Mouse (Mus musculus) CH12.LX (cell line): Measurements from ENCODE around the gene Slc24a2. TPM values are rescaled to one million over a fixed set of nuclear protein-coding genes. Genes with fewer than 3 reads are reported as not detected.

ENCODE experiments used
- DNase-seq: peaks from one replicate; pipeline ENCODE4 v3.0.0-alpha.2; 2013; ENCODE audit errors: extremely low read depth
- H3K27ac ChIP-seq: 2 replicates; pipeline ENCODE4 v1.5.1; 2012; ENCODE audit warnings: low read depth, mild to moderate bottlenecking, control low read depth, moderate library complexity; ENCODE audit not compliant: insufficient read depth
- H3K27me3 ChIP-seq: replicated peaks from 2 replicates; pipeline ENCODE3; 2012; ENCODE audit warnings: inconsistent platforms
- H3K36me3 ChIP-seq, 2 experiments: replicated peaks in 1 of 2; 2 replicates each; pipeline versions ENCODE3 to v1.6.1; 2012; ENCODE audit warnings: inconsistent platforms in 1 of 2, low read length in 1 of 2, mild to moderate bottlenecking in 1 of 2, mixed read lengths in 1 of 2, moderate library complexity in 1 of 2; ENCODE audit not compliant: control insufficient read depth in 1 of 2, insufficient read depth in 1 of 2
- H3K4me1 ChIP-seq, 2 experiments: 2 replicates each; pipeline ENCODE4 v1.6.1; 2012; ENCODE audit warnings: inconsistent platforms in 1 of 2, moderate library complexity in 1 of 2; ENCODE audit not compliant: insufficient read depth in 2 of 2, control insufficient read depth in 1 of 2
- H3K4me2 ChIP-seq: 2 replicates; pipeline ENCODE4 v1.6.1; 2012; ENCODE audit warnings: low read depth, mild to moderate bottlenecking, control low read depth; ENCODE audit not compliant: poor library complexity, insufficient read depth, severe bottlenecking
- H3K4me3 ChIP-seq, 3 experiments: fragments of 150-350 bp in 1 of 3; sonication (generic) in 1 of 3; replicated peaks in 1 of 3; 2 replicates each; pipeline versions ENCODE3 to v1.5.1; 2011 to 2012; ENCODE audit warnings: low read depth in 2 of 3, low read length in 2 of 3, mild to moderate bottlenecking in 2 of 3, moderate library complexity in 2 of 3, control low read depth in 1 of 3, improper control_type of control experiment in 1 of 3, inconsistent platforms in 1 of 3, mixed read lengths in 1 of 3; ENCODE audit not compliant: poor library complexity in 1 of 3
- H3K79me2 ChIP-seq: replicated peaks from 2 replicates; pipeline ENCODE4 v1.6.1; 2012; ENCODE audit warnings: mild to moderate bottlenecking, moderate library complexity; ENCODE audit not compliant: control insufficient read depth, poor library complexity, insufficient read depth, severe bottlenecking; ENCODE audit errors: extremely low read depth
- H3K9ac ChIP-seq: 2 replicates; pipeline ENCODE4 v1.6.1; 2012; ENCODE audit warnings: low read depth, mild to moderate bottlenecking, control low read depth, moderate library complexity; ENCODE audit not compliant: insufficient read depth
- H3K9me3 ChIP-seq: replicated peaks from 2 replicates; pipeline ENCODE3; 2012; ENCODE audit warnings: low read length, inconsistent platforms, mixed read lengths
- CHD2 ChIP-seq: IDR thresholded peaks from 2 replicates; pipeline ENCODE4 v1.6.1; 2011; ENCODE audit warnings: low read length, improper control_type of control experiment
- CTCF ChIP-seq, 2 experiments: IDR thresholded peaks in 1 of 2; conservative IDR thresholded peaks in 1 of 2; 2 replicates each; pipeline ENCODE4 v1.5.1; 2011 to 2012; ENCODE audit warnings: low read depth in 2 of 2, low read length in 2 of 2, improper control_type of control experiment in 1 of 2, inconsistent platforms in 1 of 2, mild to moderate bottlenecking in 1 of 2, moderate library complexity in 1 of 2
- E2F4 ChIP-seq: IDR thresholded peaks from 2 replicates; pipeline ENCODE4 v1.6.1; 2011; ENCODE audit warnings: low read depth, low read length, improper control_type of control experiment; ENCODE audit not compliant: insufficient replicate concordance
- ETS1 ChIP-seq: conservative IDR thresholded peaks from 2 replicates; pipeline ENCODE4 v1.6.1; 2012; ENCODE audit warnings: low read depth, mild to moderate bottlenecking, inconsistent platforms, low read length, improper control_type of control experiment, moderate library complexity
- GABPA ChIP-seq: IDR thresholded peaks from 2 replicates; pipeline ENCODE4 v1.6.1; 2012; ENCODE audit warnings: low read depth, low read length, improper control_type of control experiment, inconsistent platforms; ENCODE audit not compliant: insufficient replicate concordance
- JUN ChIP-seq: IDR thresholded peaks from 2 replicates; pipeline ENCODE4 v1.6.1; 2011; ENCODE audit warnings: low read depth, mild to moderate bottlenecking, low read length, improper control_type of control experiment, moderate library complexity; ENCODE audit not compliant: insufficient read depth
- KAT2A ChIP-seq: IDR thresholded peaks from 2 replicates; pipeline ENCODE4 v1.6.1; 2012; ENCODE audit warnings: low read length, improper control_type of control experiment, inconsistent platforms; ENCODE audit not compliant: insufficient replicate concordance
- MAFK ChIP-seq: IDR thresholded peaks from 2 replicates; pipeline ENCODE4 v1.6.1; 2011; ENCODE audit warnings: low read length, improper control_type of control experiment; ENCODE audit not compliant: insufficient replicate concordance
- MAZ ChIP-seq: IDR thresholded peaks from 2 replicates; pipeline ENCODE4 v1.6.1; 2012; ENCODE audit warnings: low read depth, mild to moderate bottlenecking, inconsistent platforms, low read length, improper control_type of control experiment, moderate library complexity
- MEF2A ChIP-seq: IDR thresholded peaks from 2 replicates; pipeline ENCODE4 v1.6.1; 2014; ENCODE audit warnings: low read depth, mild to moderate bottlenecking, inconsistent platforms, low read length, improper control_type of control experiment, borderline replicate concordance
- MXI1 ChIP-seq: IDR thresholded peaks from 2 replicates; pipeline ENCODE4 v1.6.1; 2011; ENCODE audit warnings: mild to moderate bottlenecking, low read depth, low read length, improper control_type of control experiment
- MYC ChIP-seq: IDR thresholded peaks from 2 replicates; pipeline ENCODE4 v1.6.1; 2011; ENCODE audit warnings: low read depth, mild to moderate bottlenecking, improper control_type of control experiment, low read length
- NELFE ChIP-seq: IDR thresholded peaks from 2 replicates; pipeline ENCODE4 v1.6.1; 2011; ENCODE audit warnings: low read depth, low read length, improper control_type of control experiment
- PAX5 ChIP-seq: IDR thresholded peaks from 2 replicates; pipeline ENCODE4 v1.6.1; 2012; ENCODE audit warnings: low read length, inconsistent platforms, mixed read lengths
- POLR2A ChIP-seq: IDR thresholded peaks from 2 replicates; pipeline ENCODE4 v1.6.1; 2011; ENCODE audit warnings: low read depth, mild to moderate bottlenecking, improper control_type of control experiment, low read length
- POLR2AphosphoS2 ChIP-seq: IDR thresholded peaks from 2 replicates; pipeline ENCODE4 v1.6.1; 2011; ENCODE audit warnings: low read depth, low read length, improper control_type of control experiment
- RAD21 ChIP-seq: IDR thresholded peaks from 2 replicates; pipeline ENCODE4 v1.6.1; 2011; ENCODE audit warnings: low read depth, mild to moderate bottlenecking, low read length, improper control_type of control experiment, moderate library complexity
- RCOR1 ChIP-seq: conservative IDR thresholded peaks from 2 replicates; pipeline ENCODE4 v1.6.1; 2012; ENCODE audit warnings: low read depth, mild to moderate bottlenecking, inconsistent platforms, low read length, improper control_type of control experiment
- SIN3A ChIP-seq: IDR thresholded peaks from 2 replicates; pipeline ENCODE4 v1.6.1; 2012; ENCODE audit warnings: low read length, improper control_type of control experiment, inconsistent platforms
- SMC3 ChIP-seq: IDR thresholded peaks from 2 replicates; pipeline ENCODE4 v1.6.1; 2011; ENCODE audit warnings: low read depth, low read length, improper control_type of control experiment
- TCF12 ChIP-seq: IDR thresholded peaks from 2 replicates; pipeline ENCODE4 v1.6.1; 2014; ENCODE audit warnings: low read depth, mild to moderate bottlenecking, inconsistent platforms, low read length, improper control_type of control experiment
- USF1 ChIP-seq: IDR thresholded peaks from 2 replicates; pipeline ENCODE4 v1.6.1; 2014; ENCODE audit warnings: low read depth, mild to moderate bottlenecking, inconsistent platforms, low read length, improper control_type of control experiment
- USF2 ChIP-seq: conservative IDR thresholded peaks from 2 replicates; pipeline ENCODE4 v1.6.1; 2011; ENCODE audit warnings: low read depth, low read length, improper control_type of control experiment
- ZC3H11A ChIP-seq: IDR thresholded peaks from 2 replicates; pipeline ENCODE4 v1.6.1; 2012; ENCODE audit warnings: low read depth, mild to moderate bottlenecking, inconsistent platforms, low read length, improper control_type of control experiment
- dilution Hi-C: fragments of 300-500 bp; cut with MboI; formaldehyde crosslinking; loops from 2 replicates; pipeline ENCODE4 v1.14.3; 2020; ENCODE audit warnings: low sequenced_read_pairs; ENCODE audit not compliant: extremely low pct_unique_long_range_greater_than_20kb, extremely low pct_ligation_motif_present
- in situ Hi-C: fragments of 300-500 bp; cut with MboI; formaldehyde crosslinking; loops from 3 replicates; pipeline ENCODE4 v1.14.3; 2019; ENCODE audit warnings: low sequenced_read_pairs, low pct_ligation_motif_present, low pct_unique_long_range_greater_than_20kb, mixed read lengths
- polyA plus RNA-seq: library from polyadenylated mRNA; unstranded; fragments of >175 nt; gene quantifications from 2 replicates; pipeline ENCODE4 v1.2.1, GENCODE M21; 2012; ENCODE audit warnings: low read depth; ENCODE audit not compliant: insufficient read length
- total RNA-seq, 2 experiments: library from RNA; depleted of rRNA; stranded (reverse); fragments of 300-350 nt in 1 of 2; fragments of >200 nt in 1 of 2; gene quantifications; 2 replicates each; pipeline ENCODE4 v1.2.3; 2012 to 2014

Slc24a2 gene
- total and polyA plus RNA-seq, 3 experiments: not detected

DNA sequence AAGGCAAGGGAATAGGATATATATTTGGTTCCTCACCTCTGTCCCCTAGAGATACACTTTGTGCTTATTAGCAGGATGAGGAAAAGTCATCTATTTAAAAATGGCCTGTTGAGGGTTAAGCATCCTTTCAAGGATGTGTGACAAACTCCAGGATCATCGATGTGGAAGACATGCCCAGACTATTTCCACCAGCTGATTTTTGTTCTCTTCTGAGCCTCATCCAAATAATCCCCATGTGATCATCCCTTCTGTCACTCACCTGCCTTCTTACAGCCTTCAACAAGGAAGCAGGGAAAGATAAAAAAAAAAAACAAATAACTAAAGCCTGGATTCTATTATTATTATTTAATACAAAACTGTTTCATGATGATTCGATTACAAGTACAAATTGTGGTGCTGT, 44.0 kb upstream of the Slc24a2 start:
- no peaks in the 10 kb centered on the region for H3K4me1 ChIP-seq
- TF ChIP-seq KAT2A: no peak
- no peak for TF ChIP-seq USF2
- no peak for TF ChIP-seq E2F4
- no peak for TF ChIP-seq RCOR1
- no peak overlapping the region for H3K4me2 ChIP-seq
- no peak overlapping the region for H3K27ac ChIP-seq
- H3K9ac ChIP-seq: no peak overlapping the region
- H3K36me3 ChIP-seq: no peaks in the 10 kb centered on the region
- dilution Hi-C loops: no loop called here
- H3K9me3 ChIP-seq: no peaks in the 10 kb centered on the region
- in situ Hi-C loops: no loop called here
- no peaks in the 10 kb centered on the region for H3K79me2 ChIP-seq
- no peak overlapping the region for H3K4me3 ChIP-seq
- no peaks in the 10 kb centered on the region for H3K27me3 ChIP-seq
- no peak for DNase-seq

DNA sequence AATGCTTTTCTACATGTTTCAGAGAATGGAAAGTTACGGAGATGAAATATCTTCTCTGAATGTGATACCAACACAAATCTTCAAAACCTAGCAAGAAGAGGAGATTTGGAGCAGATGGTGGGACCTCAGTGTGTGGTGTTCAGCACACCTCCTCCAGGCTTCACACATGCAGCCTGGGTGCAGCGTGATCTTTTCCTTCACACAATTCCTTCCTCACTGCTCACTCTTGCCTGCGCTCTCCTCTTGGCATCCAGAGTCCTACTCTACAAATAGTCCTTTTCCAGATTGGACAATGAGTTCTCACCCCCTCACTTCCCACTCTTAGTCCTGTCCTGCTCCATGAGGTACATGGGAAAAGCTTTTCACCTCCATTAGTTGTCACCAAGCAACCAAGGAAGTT, 43.2 kb upstream of the Slc24a2 start:
- Histone ChIP-seq H3K27ac (no peak overlapping the region), H3K4me3 (no peak overlapping the region), H3K9me3 (no peaks in the 10 kb centered on the region), H3K79me2 (no peaks in the 10 kb centered on the region), H3K4me1 (no peaks in the 10 kb centered on the region), H3K27me3 (no peaks in the 10 kb centered on the region), H3K4me2 (no peak overlapping the region), H3K9ac (no peak overlapping the region), H3K36me3 (no peaks in the 10 kb centered on the region)
- dilution Hi-C loops (no loop called here), in situ Hi-C loops (no loop called here)
- DNase-seq: no peak
- TF ChIP-seq TCF12: no peak
- no peak for TF ChIP-seq CTCF (conservative IDR thresholded peaks at IDR 0.05 in 1 of 2, IDR thresholded peaks at IDR 0.05 in 1 of 2; ENCODE audit: low read depth in 2 of 2, low read length in 2 of 2)
- TF ChIP-seq MAFK: no peak
- TF ChIP-seq JUN: no peak

GRCm38 (mm10) chr4:87229224-87229959, 885 bp downstream of the Slc24a2 start:
- H3K9ac ChIP-seq: no peak overlapping the region
- H3K4me3 ChIP-seq: no peak overlapping the region
- no peaks in the 10 kb centered on the region for H3K79me2 ChIP-seq
- no peaks in the 10 kb centered on the region for H3K4me1 ChIP-seq
- H3K4me2 ChIP-seq: no peak overlapping the region
- H3K27ac ChIP-seq: no peak overlapping the region
- peaks cover 8% of the 10 kb centered on the region for H3K9me3 ChIP-seq
- dilution Hi-C loops (no loop called here), in situ Hi-C loops (no loop called here)
- no peaks in the 10 kb centered on the region for H3K36me3 ChIP-seq
- DNase-seq: no peak
- TF ChIP-seq MYC (no peak), NELFE (no peak), ETS1 (no peak), USF1 (no peak), PAX5 (no peak), USF2 (no peak), SIN3A (no peak), MEF2A (no peak), POLR2A (no peak), MXI1 (no peak), GABPA (no peak), MAZ (no peak), SMC3 (no peak), RAD21 (no peak), E2F4 (no peak), CHD2 (no peak), ZC3H11A (no peak), POLR2AphosphoS2 (no peak)
- no peaks in the 10 kb centered on the region for H3K27me3 ChIP-seq
